Mouse (Mus musculus): ENCODE measurements around the gene Mcrip1. TPM values are rescaled to one million over a fixed set of nuclear protein-coding genes. Genes with fewer than 3 reads are reported as not detected.

Gene Mcrip1
- total RNA-seq, 2 experiments from 2014 or later: 5.6 to 23.5 TPM

- no peak for ATAC-seq (replicated peaks; ENCODE audit: low FRiP score, poor library complexity, severe bottlenecking)
Measured at GRCm38 (mm10) chr11:120497436-120497835, 52.1 kb downstream of the Mcrip1 start.

DNA sequence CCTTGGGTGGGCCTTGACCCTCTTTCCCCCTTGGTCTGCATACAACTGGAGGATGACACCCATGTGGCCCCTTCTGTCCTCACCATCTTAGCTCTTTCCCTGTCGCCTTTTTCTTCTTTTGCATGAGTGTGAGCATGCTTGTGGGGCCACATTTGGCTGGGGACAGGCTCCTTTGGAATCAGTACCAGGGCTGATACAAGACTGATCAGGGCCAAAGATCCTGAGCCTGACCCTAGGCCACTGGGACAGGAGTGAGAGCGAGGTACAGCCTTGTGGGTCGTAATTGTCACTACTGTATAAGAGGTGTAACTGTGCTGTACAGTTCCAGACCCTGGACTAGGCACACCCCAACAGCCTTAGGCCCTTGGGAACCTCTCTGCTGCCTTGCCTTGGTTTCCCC, 55.6 kb downstream of the Mcrip1 start:
- ATAC-seq (replicated peaks; ENCODE audit: low FRiP score, poor library complexity, severe bottlenecking): no peak

DNA sequence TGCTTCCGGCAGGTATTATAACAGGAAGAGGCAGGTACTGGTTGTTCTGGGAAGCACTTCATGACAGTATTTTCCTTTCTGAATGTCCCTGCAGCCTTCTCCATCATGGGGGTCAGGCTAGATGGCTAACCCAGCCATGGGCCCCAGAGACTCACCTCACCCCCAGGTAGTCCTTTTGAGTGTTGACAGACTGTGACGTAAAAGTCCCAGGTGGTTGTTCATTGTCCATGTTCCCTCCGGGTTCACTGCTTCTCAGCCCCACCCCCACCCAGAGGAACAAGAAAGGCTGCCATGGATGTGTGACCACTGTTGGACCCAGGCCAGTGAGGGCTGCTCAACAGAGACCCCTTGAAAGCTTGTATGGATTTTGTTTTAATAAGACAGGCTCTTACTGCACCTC, 56.2 kb downstream of the Mcrip1 start:
- ATAC-seq (replicated peaks; ENCODE audit: low FRiP score, poor library complexity, severe bottlenecking): no peak

Other genes starting within 250 kb of the Mcrip1 start
Only the 30 nearest of the 34 such genes appear.
- gene Actg1, start 201.2 kb downstream of the Mcrip1 start, total RNA-seq (2015; ENCODE audit: low replicate concordance): 531 and 597 TPM in 2 replicates
- gene Actg1, start 201.2 kb downstream of the Mcrip1 start, total RNA-seq (2017; ENCODE audit: low replicate concordance): 282 and 330 TPM in 2 replicates
- not detected in 2 replicates for gene Fscn2, start 188.2 kb downstream of the Mcrip1 start, total RNA-seq (2015; ENCODE audit: low replicate concordance)
- not detected in 2 replicates for gene Fscn2, start 188.2 kb downstream of the Mcrip1 start, total RNA-seq (2017; ENCODE audit: low replicate concordance)
- 6.1 and 8.0 TPM in 2 replicates for gene Faap100, start 171.0 kb downstream of the Mcrip1 start, total RNA-seq (2015; ENCODE audit: low replicate concordance)
- 2.0 and 9.4 TPM in 2 replicates for gene Faap100, start 171.0 kb downstream of the Mcrip1 start, total RNA-seq (2017; ENCODE audit: low replicate concordance)
- gene Nploc4, start 112.0 kb downstream of the Mcrip1 start, total RNA-seq (2015; ENCODE audit: low replicate concordance): 35.2 and 47.6 TPM in 2 replicates
- gene Nploc4, start 112.0 kb downstream of the Mcrip1 start, total RNA-seq (2017; ENCODE audit: low replicate concordance): 63.8 and 65.8 TPM in 2 replicates
- not detected in 2 replicates for gene Tspan10, start 107.1 kb downstream of the Mcrip1 start, total RNA-seq (2015; ENCODE audit: low replicate concordance)
- gene Tspan10, start 107.1 kb downstream of the Mcrip1 start, total RNA-seq (2017; ENCODE audit: low replicate concordance): 0.13 and 1.8 TPM in 2 replicates
- not detected in 2 replicates for gene Pde6g, start 96.2 kb downstream of the Mcrip1 start, total RNA-seq (2015; ENCODE audit: low replicate concordance)
- gene Pde6g, start 96.2 kb downstream of the Mcrip1 start, total RNA-seq (2017; ENCODE audit: low replicate concordance): not detected in 2 replicates
- 4.3 TPM in 1 of 2 replicates, not detected in the other for gene Oxld1, start 91.7 kb downstream of the Mcrip1 start, total RNA-seq (2015; ENCODE audit: low replicate concordance)
- 1.4 and 5.0 TPM in 2 replicates for gene Oxld1, start 91.7 kb downstream of the Mcrip1 start, total RNA-seq (2017; ENCODE audit: low replicate concordance)
- 5.8 and 26.8 TPM in 2 replicates for gene Ccdc137, start 91.6 kb downstream of the Mcrip1 start, total RNA-seq (2015; ENCODE audit: low replicate concordance)
- gene Ccdc137, start 91.6 kb downstream of the Mcrip1 start, total RNA-seq (2017; ENCODE audit: low replicate concordance): 21.2 and 24.0 TPM in 2 replicates
- 13.8 and 22.0 TPM in 2 replicates for gene Arl16, start 82.1 kb downstream of the Mcrip1 start, total RNA-seq (2015; ENCODE audit: low replicate concordance)
- gene Arl16, start 82.1 kb downstream of the Mcrip1 start, total RNA-seq (2017; ENCODE audit: low replicate concordance): 3.8 and 16.7 TPM in 2 replicates
- 10.8 and 17.6 TPM in 2 replicates for gene Mrpl12, start 65.1 kb downstream of the Mcrip1 start, total RNA-seq (2015; ENCODE audit: low replicate concordance)
- 11.6 and 13.7 TPM in 2 replicates for gene Mrpl12, start 65.1 kb downstream of the Mcrip1 start, total RNA-seq (2017; ENCODE audit: low replicate concordance)
- gene Slc25a10, start 57.9 kb downstream of the Mcrip1 start, total RNA-seq (2015; ENCODE audit: low replicate concordance): 7.2 and 17.6 TPM in 2 replicates
- gene Slc25a10, start 57.9 kb downstream of the Mcrip1 start, total RNA-seq (2017; ENCODE audit: low replicate concordance): 25.4 and 40.1 TPM in 2 replicates
- gene Gcgr, start 19.0 kb downstream of the Mcrip1 start, total RNA-seq (2015; ENCODE audit: low replicate concordance): not detected in 2 replicates
- gene Gcgr, start 19.0 kb downstream of the Mcrip1 start, total RNA-seq (2017; ENCODE audit: low replicate concordance): not detected in 2 replicates
- not detected in 2 replicates for gene Ppp1r27, start 1.4 kb upstream of the Mcrip1 start, total RNA-seq (2015; ENCODE audit: low replicate concordance)
- not detected in 2 replicates for gene Ppp1r27, start 1.4 kb upstream of the Mcrip1 start, total RNA-seq (2017; ENCODE audit: low replicate concordance)
- 101 and 104 TPM in 2 replicates for gene P4hb, start 23.5 kb upstream of the Mcrip1 start, total RNA-seq (2015; ENCODE audit: low replicate concordance)
- gene P4hb, start 23.5 kb upstream of the Mcrip1 start, total RNA-seq (2017; ENCODE audit: low replicate concordance): 112 and 141 TPM in 2 replicates
- 134 and 150 TPM in 2 replicates for gene Arhgdia, start 31.9 kb upstream of the Mcrip1 start, total RNA-seq (2015; ENCODE audit: low replicate concordance)
- gene Arhgdia, start 31.9 kb upstream of the Mcrip1 start, total RNA-seq (2017; ENCODE audit: low replicate concordance): 45.3 and 49.3 TPM in 2 replicates
- 72.9 and 87.2 TPM in 2 replicates for gene Alyref, start 48.6 kb upstream of the Mcrip1 start, total RNA-seq (2015; ENCODE audit: low replicate concordance)
- gene Alyref, start 48.6 kb upstream of the Mcrip1 start, total RNA-seq (2017; ENCODE audit: low replicate concordance): 142 and 227 TPM in 2 replicates
- gene Anapc11, start 48.7 kb upstream of the Mcrip1 start, total RNA-seq (2015; ENCODE audit: low replicate concordance): 28.1 and 35.0 TPM in 2 replicates
- 2.8 and 12.1 TPM in 2 replicates for gene Anapc11, start 48.7 kb upstream of the Mcrip1 start, total RNA-seq (2017; ENCODE audit: low replicate concordance)
- gene Npb, start 58.8 kb upstream of the Mcrip1 start, total RNA-seq (2015; ENCODE audit: low replicate concordance): not detected in 2 replicates
- not detected in 2 replicates for gene Npb, start 58.8 kb upstream of the Mcrip1 start, total RNA-seq (2017; ENCODE audit: low replicate concordance)
- gene Pcyt2, start 68.2 kb upstream of the Mcrip1 start, total RNA-seq (2015; ENCODE audit: low replicate concordance): 13.3 and 14.7 TPM in 2 replicates
- gene Pcyt2, start 68.2 kb upstream of the Mcrip1 start, total RNA-seq (2017; ENCODE audit: low replicate concordance): 20.7 and 23.1 TPM in 2 replicates
- gene Sirt7, start 75.5 kb upstream of the Mcrip1 start, total RNA-seq (2015; ENCODE audit: low replicate concordance): 59.9 and 61.3 TPM in 2 replicates
- 81.2 and 85.6 TPM in 2 replicates for gene Sirt7, start 75.5 kb upstream of the Mcrip1 start, total RNA-seq (2017; ENCODE audit: low replicate concordance)
- 36.0 TPM in 2 replicates for gene Mafg, start 83.9 kb upstream of the Mcrip1 start, total RNA-seq (2015; ENCODE audit: low replicate concordance)
- 71.3 and 91.6 TPM in 2 replicates for gene Mafg, start 83.9 kb upstream of the Mcrip1 start, total RNA-seq (2017; ENCODE audit: low replicate concordance)
- 2.1 TPM in 1 of 2 replicates, not detected in the other for gene Pycr1, start 94.0 kb upstream of the Mcrip1 start, total RNA-seq (2015; ENCODE audit: low replicate concordance)
- 1.1 TPM in 1 of 2 replicates, not detected in the other for gene Pycr1, start 94.0 kb upstream of the Mcrip1 start, total RNA-seq (2017; ENCODE audit: low replicate concordance)
- not detected in 2 replicates for gene Myadml2, start 98.4 kb upstream of the Mcrip1 start, total RNA-seq (2015; ENCODE audit: low replicate concordance)
- not detected in 2 replicates for gene Myadml2, start 98.4 kb upstream of the Mcrip1 start, total RNA-seq (2017; ENCODE audit: low replicate concordance)
- not detected in 2 replicates for gene Notum, start 111.4 kb upstream of the Mcrip1 start, total RNA-seq (2015; ENCODE audit: low replicate concordance)
- gene Notum, start 111.4 kb upstream of the Mcrip1 start, total RNA-seq (2017; ENCODE audit: low replicate concordance): not detected in 2 replicates
- gene Aspscr1, start 123.2 kb upstream of the Mcrip1 start, total RNA-seq (2015; ENCODE audit: low replicate concordance): 33.1 and 41.4 TPM in 2 replicates
- 46.0 and 59.7 TPM in 2 replicates for gene Aspscr1, start 123.2 kb upstream of the Mcrip1 start, total RNA-seq (2017; ENCODE audit: low replicate concordance)
- gene Cenpx, start 164.0 kb upstream of the Mcrip1 start, total RNA-seq (2015; ENCODE audit: low replicate concordance): 7.1 and 35.3 TPM in 2 replicates
- 15.0 and 21.2 TPM in 2 replicates for gene Cenpx, start 164.0 kb upstream of the Mcrip1 start, total RNA-seq (2017; ENCODE audit: low replicate concordance)
- gene Lrrc45, start 164.2 kb upstream of the Mcrip1 start, total RNA-seq (2015; ENCODE audit: low replicate concordance): 3.4 and 6.1 TPM in 2 replicates
- 12.3 and 12.9 TPM in 2 replicates for gene Lrrc45, start 164.2 kb upstream of the Mcrip1 start, total RNA-seq (2017; ENCODE audit: low replicate concordance)
- gene Rac3, start 171.7 kb upstream of the Mcrip1 start, total RNA-seq (2015; ENCODE audit: low replicate concordance): not detected in 2 replicates
- 1.3 and 3.5 TPM in 2 replicates for gene Rac3, start 171.7 kb upstream of the Mcrip1 start, total RNA-seq (2017; ENCODE audit: low replicate concordance)
- gene Dcxr, start 177.6 kb upstream of the Mcrip1 start, total RNA-seq (2015; ENCODE audit: low replicate concordance): 3.6 TPM in 1 of 2 replicates, not detected in the other
- gene Dcxr, start 177.6 kb upstream of the Mcrip1 start, total RNA-seq (2017; ENCODE audit: low replicate concordance): 7.2 TPM in 1 of 2 replicates, not detected in the other
- gene Cbr2, start 182.4 kb upstream of the Mcrip1 start, total RNA-seq (2015; ENCODE audit: low replicate concordance): 21.8 and 23.4 TPM in 2 replicates
- gene Cbr2, start 182.4 kb upstream of the Mcrip1 start, total RNA-seq (2017; ENCODE audit: low replicate concordance): not detected in 2 replicates